Mouse (Mus musculus) small intestine, adult 2 months (tissue): ENCODE data around the gene Tgoln1.

Experiments used
- CTCF ChIP-seq: fragments of 200-500 bp; IDR thresholded peaks from 2 replicates; pipeline ENCODE4 v1.5.1; 2012; ENCODE audit warnings: low read depth, mild to moderate bottlenecking, control low read depth, inconsistent platforms, low read length, moderate library complexity, mixed read lengths; ENCODE audit not compliant: insufficient replicate concordance, insufficient read length; ENCODE audit errors: extremely low read depth
- POLR2A ChIP-seq: fragments of 200-500 bp; IDR thresholded peaks from 2 replicates; pipeline ENCODE4 v1.6.1; 2012; ENCODE audit warnings: low read depth, mild to moderate bottlenecking, control low read depth, inconsistent platforms, low read length, moderate library complexity

DNA sequence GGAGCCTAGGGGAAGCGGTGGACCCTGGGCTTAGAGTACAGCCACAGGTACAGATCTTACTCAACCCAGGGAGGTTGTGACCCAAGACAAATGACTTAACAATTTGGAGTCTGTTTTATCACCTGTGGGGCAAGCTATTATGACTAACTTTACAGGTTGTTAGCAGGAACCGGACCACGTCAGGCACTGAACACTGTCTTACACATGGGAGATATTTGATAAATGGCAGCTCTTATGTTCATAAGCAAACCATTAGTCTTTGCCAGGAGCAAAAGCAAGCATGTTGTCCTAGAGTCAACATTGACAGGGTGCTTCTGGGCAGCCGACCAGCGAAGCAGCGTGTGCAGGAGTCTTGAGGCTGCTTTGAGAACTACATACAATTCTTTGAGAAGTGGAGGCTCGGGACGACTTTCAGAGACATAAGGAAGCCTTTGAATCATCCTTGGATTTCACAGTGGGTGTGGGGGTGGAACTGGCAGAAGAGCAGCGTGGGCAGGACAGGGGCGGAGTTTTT, 33.6 kb upstream of the Tgoln1 start:
- TF ChIP-seq CTCF, result no peak
- TF ChIP-seq POLR2A, result no peak
